Mouse (Mus musculus): ENCODE measurements around the gene Gdap1l1. TPM values are rescaled to one million over a fixed set of nuclear protein-coding genes. Genes with fewer than 3 reads are reported as not detected.

Gdap1l1 gene
- not detected for polyA plus RNA-seq (2017; shearing (Covaris generic))

GRCm38 (mm10) chr2:163438246-163438618 is at the start of gene Gdap1l1:
TSS of gene Gdap1l1 (plus strand) at chr2:163438476.

GRCm38 (mm10) chr2:163397905-163398304 is 40.4 kb upstream of the Gdap1l1 start, which contains the start of gene Jph2:
TSS of gene Jph2 (minus strand) at chr2:163397993.

GRCm38 (mm10) chr2:163424597-163424996 is 13.7 kb upstream of the Gdap1l1 start, which contains the start of gene Oser1:
TSS of gene Oser1 (minus strand) at chr2:163424697.

GRCm38 (mm10) chr2:163472466-163472851 is 34.2 kb downstream of the Gdap1l1 start, which contains the start of gene Fitm2:
TSS of gene Fitm2 (minus strand) at chr2:163472629.

GRCm38 (mm10) chr2:163492018-163492417 is 53.7 kb downstream of the Gdap1l1 start, which contains the start of gene R3hdml:
TSS of gene R3hdml (plus strand) at chr2:163492318.

Other genes with a start within 250 kb of the Gdap1l1 start
- 0.29 TPM for gene Tox2, start 235.4 kb upstream of the Gdap1l1 start, polyA plus RNA-seq (2017; shearing (Covaris generic))
- gene Jph2, start 40.5 kb upstream of the Gdap1l1 start, polyA plus RNA-seq (2017; shearing (Covaris generic)), result not detected
- 255 TPM for gene Oser1, start 13.8 kb upstream of the Gdap1l1 start, polyA plus RNA-seq (2017; shearing (Covaris generic))
- 3.9 TPM for gene Fitm2, start 34.2 kb downstream of the Gdap1l1 start, polyA plus RNA-seq (2017; shearing (Covaris generic))
- gene R3hdml, start 53.8 kb downstream of the Gdap1l1 start, polyA plus RNA-seq (2017; shearing (Covaris generic)), result not detected
- not detected for gene Hnf4a, start 68.3 kb downstream of the Gdap1l1 start, polyA plus RNA-seq (2017; shearing (Covaris generic))
- gene Ttpal, start 163.8 kb downstream of the Gdap1l1 start, polyA plus RNA-seq (2017; shearing (Covaris generic)), result 43.3 TPM
- 397 TPM for gene Serinc3, start 206.7 kb downstream of the Gdap1l1 start, polyA plus RNA-seq (2017; shearing (Covaris generic))
- 1.8 TPM for gene Pkig, start 219.9 kb downstream of the Gdap1l1 start, polyA plus RNA-seq (2017; shearing (Covaris generic))